Mouse (Mus musculus): Measurements from ENCODE around the gene Pcx. TPM values are rescaled to one million over a fixed set of nuclear protein-coding genes. Genes with fewer than 3 reads are reported as not detected.

Pcx gene
- polyA plus RNA-seq, 1 experiment = 4.0 TPM

GRCm38 (mm10) chr19:4571658-4572057 is 61.4 kb downstream of the Pcx start:
- peaks cover 6% of the 10 kb centered on the region for H3K27me3 ChIP-seq (ENCODE audit: control insufficient read depth, insufficient read depth, insufficient read length)
- H3K4me3 ChIP-seq (ENCODE audit: insufficient read depth, poor library complexity, severe bottlenecking) = no peak overlapping the region
- H3K36me3 ChIP-seq (ENCODE audit: control insufficient read depth, insufficient read depth) = no peaks in the 10 kb centered on the region
- H3K79me3 ChIP-seq (ENCODE audit: low read depth) = no peaks in the 10 kb centered on the region
- TF ChIP-seq CEBPB (IDR thresholded peaks at IDR 0.05; ENCODE audit: low read depth) (no peak), CTCF (IDR thresholded peaks at IDR 0.05; ENCODE audit: control insufficient read depth, insufficient read depth, insufficient read length) (no peak), MYOG (IDR thresholded peaks at IDR 0.05; ENCODE audit: control insufficient read depth, extremely low read depth, insufficient read length) (no peak), USF1 (IDR thresholded peaks at IDR 0.05; ENCODE audit: low read depth) (no peak), MAX (IDR thresholded peaks at IDR 0.05) (no peak), FOSL1 (IDR thresholded peaks at IDR 0.05; ENCODE audit: insufficient read depth, low read length, poor library complexity, severe bottlenecking) (no peak), MYOD1 (IDR thresholded peaks at IDR 0.05; ENCODE audit: control insufficient read depth, insufficient read length, low read depth) (no peak)
- no peaks in the 10 kb centered on the region for H3K79me2 ChIP-seq (ENCODE audit: control insufficient read depth, insufficient read depth)
- no peak overlapping the region for H3ac ChIP-seq (ENCODE audit: control insufficient read depth, insufficient read length, low read depth)

GRCm38 (mm10) chr19:4572061-4572460 is 61.8 kb downstream of the Pcx start:
- Histone ChIP-seq H3ac (ENCODE audit: control insufficient read depth, insufficient read length, low read depth) (no peak overlapping the region), H3K36me3 (ENCODE audit: control insufficient read depth, insufficient read depth) (no peaks in the 10 kb centered on the region), H3K4me3 (ENCODE audit: insufficient read depth, poor library complexity, severe bottlenecking) (no peak overlapping the region), H3K79me3 (ENCODE audit: low read depth) (no peaks in the 10 kb centered on the region), H3K27me3 (ENCODE audit: control insufficient read depth, insufficient read depth, insufficient read length) (peaks cover 8% of the 10 kb centered on the region), H3K79me2 (ENCODE audit: control insufficient read depth, insufficient read depth) (no peaks in the 10 kb centered on the region)
- TF ChIP-seq MYOD1 (IDR thresholded peaks at IDR 0.05; ENCODE audit: control insufficient read depth, insufficient read length, low read depth) (no peak), MYOG (IDR thresholded peaks at IDR 0.05; ENCODE audit: control insufficient read depth, extremely low read depth, insufficient read length) (no peak), CTCF (IDR thresholded peaks at IDR 0.05; ENCODE audit: control insufficient read depth, insufficient read depth, insufficient read length) (no peak), FOSL1 (IDR thresholded peaks at IDR 0.05; ENCODE audit: insufficient read depth, low read length, poor library complexity, severe bottlenecking) (no peak), MAX (IDR thresholded peaks at IDR 0.05) (no peak), CEBPB (IDR thresholded peaks at IDR 0.05; ENCODE audit: low read depth) (no peak), USF1 (IDR thresholded peaks at IDR 0.05; ENCODE audit: low read depth) (no peak)

DNA sequence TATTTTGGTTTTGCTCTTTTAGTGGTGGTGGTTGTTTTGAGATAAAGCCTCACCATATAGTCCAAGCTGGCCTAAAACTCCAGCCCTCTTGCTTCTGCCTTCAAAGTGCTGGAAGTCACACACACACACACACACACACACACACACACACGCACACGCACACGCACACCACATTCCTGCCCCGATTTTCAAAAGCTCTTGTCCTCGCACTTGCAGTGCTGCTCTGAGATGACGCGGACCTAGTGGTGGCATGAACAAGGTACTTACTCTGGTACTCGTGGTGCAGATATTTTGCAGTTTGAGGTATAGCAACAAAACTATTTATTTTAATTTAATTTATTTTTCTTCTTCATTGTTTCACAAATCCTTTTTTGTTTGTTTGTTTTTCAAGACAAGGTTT is 62.2 kb downstream of the Pcx start:
- Histone ChIP-seq H3K79me2 (ENCODE audit: control insufficient read depth, insufficient read depth) (no peaks in the 10 kb centered on the region), H3K79me3 (ENCODE audit: low read depth) (no peaks in the 10 kb centered on the region), H3K4me3 (ENCODE audit: insufficient read depth, poor library complexity, severe bottlenecking) (no peak overlapping the region), H3K27me3 (ENCODE audit: control insufficient read depth, insufficient read depth, insufficient read length) (peaks cover 11% of the 10 kb centered on the region), H3K36me3 (ENCODE audit: control insufficient read depth, insufficient read depth) (no peaks in the 10 kb centered on the region), H3ac (ENCODE audit: control insufficient read depth, insufficient read length, low read depth) (no peak overlapping the region)
- no peak for TF ChIP-seq MYOD1 (IDR thresholded peaks at IDR 0.05; ENCODE audit: control insufficient read depth, insufficient read length, low read depth)
- TF ChIP-seq CTCF (IDR thresholded peaks at IDR 0.05; ENCODE audit: control insufficient read depth, insufficient read depth, insufficient read length) = no peak
- no peak for TF ChIP-seq MYOG (IDR thresholded peaks at IDR 0.05; ENCODE audit: control insufficient read depth, extremely low read depth, insufficient read length)
- TF ChIP-seq MAX (IDR thresholded peaks at IDR 0.05) = no peak
- no peak for TF ChIP-seq USF1 (IDR thresholded peaks at IDR 0.05; ENCODE audit: low read depth)
- TF ChIP-seq FOSL1 (IDR thresholded peaks at IDR 0.05; ENCODE audit: insufficient read depth, low read length, poor library complexity, severe bottlenecking) = no peak
- no peak for TF ChIP-seq CEBPB (IDR thresholded peaks at IDR 0.05; ENCODE audit: low read depth)

DNA sequence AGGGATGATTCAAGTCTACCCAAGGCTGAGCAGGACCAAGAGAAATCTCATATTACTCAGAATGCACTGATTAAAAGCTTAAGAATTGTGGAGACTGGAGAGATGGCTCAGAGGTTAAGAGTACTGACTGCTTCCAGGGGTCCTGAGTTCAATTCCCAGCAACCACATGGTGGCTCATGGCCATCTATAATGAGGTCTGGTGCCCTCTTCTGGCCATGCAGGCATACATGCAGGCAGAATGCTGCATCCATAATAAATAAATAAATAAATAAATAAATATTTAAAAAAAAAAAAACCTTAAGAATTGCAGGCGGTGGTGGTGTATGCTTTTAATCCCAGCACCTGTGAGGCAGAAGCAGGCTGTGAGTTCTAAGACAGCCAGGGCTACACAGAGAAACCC is 63.0 kb downstream of the Pcx start:
- Histone ChIP-seq H3K36me3 (ENCODE audit: control insufficient read depth, insufficient read depth) (no peaks in the 10 kb centered on the region), H3ac (ENCODE audit: control insufficient read depth, insufficient read length, low read depth) (no peak overlapping the region), H3K4me3 (ENCODE audit: insufficient read depth, poor library complexity, severe bottlenecking) (no peak overlapping the region), H3K79me2 (ENCODE audit: control insufficient read depth, insufficient read depth) (no peaks in the 10 kb centered on the region), H3K27me3 (ENCODE audit: control insufficient read depth, insufficient read depth, insufficient read length) (peaks cover 11% of the 10 kb centered on the region), H3K79me3 (ENCODE audit: low read depth) (no peaks in the 10 kb centered on the region)
- TF ChIP-seq MAX (IDR thresholded peaks at IDR 0.05) = no peak
- no peak for TF ChIP-seq CEBPB (IDR thresholded peaks at IDR 0.05; ENCODE audit: low read depth)
- TF ChIP-seq CTCF (IDR thresholded peaks at IDR 0.05; ENCODE audit: control insufficient read depth, insufficient read depth, insufficient read length) = no peak
- no peak for TF ChIP-seq MYOG (IDR thresholded peaks at IDR 0.05; ENCODE audit: control insufficient read depth, extremely low read depth, insufficient read length)
- no peak for TF ChIP-seq USF1 (IDR thresholded peaks at IDR 0.05; ENCODE audit: low read depth)
- TF ChIP-seq MYOD1 (IDR thresholded peaks at IDR 0.05; ENCODE audit: control insufficient read depth, insufficient read length, low read depth) = no peak
- TF ChIP-seq FOSL1 (IDR thresholded peaks at IDR 0.05; ENCODE audit: insufficient read depth, low read length, poor library complexity, severe bottlenecking) = no peak

GRCm38 (mm10) chr19:4578799-4579198 is 68.5 kb downstream of the Pcx start:
- Histone ChIP-seq H3K36me3 (ENCODE audit: control insufficient read depth, insufficient read depth) (no peaks in the 10 kb centered on the region), H3K79me3 (ENCODE audit: low read depth) (no peaks in the 10 kb centered on the region), H3K4me3 (ENCODE audit: insufficient read depth, poor library complexity, severe bottlenecking) (no peak overlapping the region), H3ac (ENCODE audit: control insufficient read depth, insufficient read length, low read depth) (no peak overlapping the region), H3K79me2 (ENCODE audit: control insufficient read depth, insufficient read depth) (no peaks in the 10 kb centered on the region), H3K27me3 (ENCODE audit: control insufficient read depth, insufficient read depth, insufficient read length) (peaks cover 16% of the 10 kb centered on the region)
- TF ChIP-seq FOSL1 (IDR thresholded peaks at IDR 0.05; ENCODE audit: insufficient read depth, low read length, poor library complexity, severe bottlenecking) = no peak
- TF ChIP-seq MAX (IDR thresholded peaks at IDR 0.05) = no peak
- no peak for TF ChIP-seq USF1 (IDR thresholded peaks at IDR 0.05; ENCODE audit: low read depth)

DNA sequence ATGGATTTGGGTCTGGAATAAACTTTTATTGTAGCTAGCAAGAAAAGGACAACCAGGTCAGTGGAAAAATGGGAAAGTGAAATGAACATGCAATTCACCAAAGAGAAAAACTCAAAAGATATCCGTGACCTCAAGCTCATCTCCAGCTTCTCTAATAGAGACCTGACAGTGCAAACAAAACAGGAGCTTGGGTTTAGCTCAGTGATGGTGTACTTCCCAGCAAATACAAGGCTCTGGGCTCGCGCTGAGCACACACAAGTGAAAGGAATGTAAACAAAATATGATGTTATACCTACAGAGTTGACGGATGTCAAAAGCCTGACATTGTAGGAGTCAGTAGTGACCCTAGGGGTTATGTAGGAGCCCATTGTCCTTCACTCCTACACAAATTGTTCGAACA is 69.0 kb downstream of the Pcx start:
- H3ac ChIP-seq (ENCODE audit: control insufficient read depth, insufficient read length, low read depth) = no peak overlapping the region
- no peaks in the 10 kb centered on the region for H3K79me2 ChIP-seq (ENCODE audit: control insufficient read depth, insufficient read depth)
- no peaks in the 10 kb centered on the region for H3K79me3 ChIP-seq (ENCODE audit: low read depth)
- no peak overlapping the region for H3K4me3 ChIP-seq (ENCODE audit: insufficient read depth, poor library complexity, severe bottlenecking)
- H3K27me3 ChIP-seq (ENCODE audit: control insufficient read depth, insufficient read depth, insufficient read length) = peaks cover 13% of the 10 kb centered on the region
- no peak for TF ChIP-seq CTCF (IDR thresholded peaks at IDR 0.05; ENCODE audit: control insufficient read depth, insufficient read depth, insufficient read length)
- no peak for TF ChIP-seq MYOG (IDR thresholded peaks at IDR 0.05; ENCODE audit: control insufficient read depth, extremely low read depth, insufficient read length)
- no peak for TF ChIP-seq CEBPB (IDR thresholded peaks at IDR 0.05; ENCODE audit: low read depth)
- TF ChIP-seq USF1 (IDR thresholded peaks at IDR 0.05; ENCODE audit: low read depth) = no peak
- TF ChIP-seq FOSL1 (IDR thresholded peaks at IDR 0.05; ENCODE audit: insufficient read depth, low read length, poor library complexity, severe bottlenecking) = no peak
- H3K36me3 ChIP-seq (ENCODE audit: control insufficient read depth, insufficient read depth) = no peaks in the 10 kb centered on the region
